Mouse (Mus musculus) myocyte (in vitro differentiated cells): ENCODE data around the gene Asb14. TPM values are rescaled to one million over a fixed set of nuclear protein-coding genes. Genes with fewer than 3 reads are reported as not detected.
A peak's percentile ranks its signal among the peaks of the same experiment; 100 is the strongest.

ENCODE experiments used
- H3K27me3 ChIP-seq: one replicate; pipeline ENCODE4 v1.6.1; 2011; ENCODE audit not compliant: control insufficient read depth, insufficient read depth, insufficient read length
- H3K36me3 ChIP-seq: one replicate; pipeline ENCODE4 v1.6.1; 2011; ENCODE audit not compliant: control insufficient read depth, insufficient read depth
- H3K4me2 ChIP-seq: one replicate; pipeline ENCODE4 v1.6.1; 2011; ENCODE audit warnings: low read depth, control low read depth
- H3K4me3 ChIP-seq: one replicate; pipeline ENCODE4 v1.5.1; 2011; ENCODE audit warnings: mild to moderate bottlenecking, control low read depth, moderate library complexity
- H3K79me2 ChIP-seq: one replicate; pipeline ENCODE4 v1.6.1; 2011; ENCODE audit not compliant: control insufficient read depth, insufficient read depth
- H3ac ChIP-seq: one replicate; pipeline ENCODE4 v1.6.1; 2011; ENCODE audit not compliant: control insufficient read depth, insufficient read length
- CEBPB ChIP-seq: IDR thresholded peaks from 2 replicates; pipeline ENCODE4 v1.6.1; 2011; ENCODE audit warnings: mild to moderate bottlenecking, moderate library complexity; ENCODE audit not compliant: poor library complexity, insufficient read depth, severe bottlenecking
- E2F4 ChIP-seq: IDR thresholded peaks from one replicate; pipeline ENCODE4 v1.6.1; 2011; ENCODE audit warnings: mild to moderate bottlenecking, control low read depth, moderate library complexity; ENCODE audit not compliant: insufficient read depth
- MAX ChIP-seq: IDR thresholded peaks from one replicate; pipeline ENCODE4 v1.6.1; 2011; ENCODE audit warnings: low read depth, mild to moderate bottlenecking, control low read depth
- MYOD1 ChIP-seq, 3 experiments: IDR thresholded peaks; one replicate each; pipeline ENCODE4 v1.6.1; 2011; ENCODE audit warnings: control low read depth in 2 of 3, low read depth in 2 of 3, mild to moderate bottlenecking in 2 of 3, moderate library complexity in 1 of 3; ENCODE audit not compliant: insufficient read length in 2 of 3, control insufficient read depth in 1 of 3
- MYOG ChIP-seq, 3 experiments: IDR thresholded peaks; one replicate each; pipeline ENCODE4 v1.6.1; 2011; ENCODE audit warnings: control low read depth in 2 of 3, low read depth in 2 of 3, mild to moderate bottlenecking in 2 of 3; ENCODE audit not compliant: insufficient read length in 2 of 3, control insufficient read depth in 1 of 3, insufficient read depth in 1 of 3
- POLR2A ChIP-seq: IDR thresholded peaks from one replicate; pipeline ENCODE4 v1.6.1; 2011; ENCODE audit warnings: low read depth, mild to moderate bottlenecking, control low read depth, moderate library complexity; ENCODE audit not compliant: insufficient read length
- POLR2AphosphoS2 ChIP-seq: IDR thresholded peaks from one replicate; pipeline ENCODE4 v1.6.1; 2011; ENCODE audit warnings: low read depth, control low read depth; ENCODE audit not compliant: insufficient read length
- REST ChIP-seq: IDR thresholded peaks from one replicate; pipeline ENCODE4 v1.6.1; 2011; ENCODE audit warnings: mild to moderate bottlenecking, control low read depth, moderate library complexity; ENCODE audit not compliant: insufficient read depth, insufficient read length
- SRF ChIP-seq: IDR thresholded peaks from one replicate; pipeline ENCODE4 v1.6.1; 2011; ENCODE audit warnings: low read depth; ENCODE audit not compliant: control insufficient read depth, insufficient read length
- TCF12 ChIP-seq: IDR thresholded peaks from one replicate; pipeline ENCODE4 v1.6.1; 2011; ENCODE audit warnings: mild to moderate bottlenecking, control low read depth; ENCODE audit not compliant: poor library complexity, insufficient read depth, severe bottlenecking
- TCF3 ChIP-seq: IDR thresholded peaks from one replicate; pipeline ENCODE4 v1.6.1; 2011; ENCODE audit warnings: low read depth, control low read depth; ENCODE audit not compliant: insufficient read length
- USF1 ChIP-seq: IDR thresholded peaks from one replicate; pipeline ENCODE4 v1.6.1; 2011; ENCODE audit warnings: low read depth, mild to moderate bottlenecking, control low read depth, moderate library complexity
- polyA plus RNA-seq: library from polyadenylated mRNA; unstranded; fragments of >200 nt; fragmentation: generic; extraction: Trizol; gene quantifications from one replicate; pipeline ENCODE4 v1.2.1, GENCODE M21; 2012; ENCODE audit warnings: missing spikeins

Asb14 gene
- 0.66 TPM for polyA plus RNA-seq

- H3K79me2 ChIP-seq = no peaks in the 10 kb centered on the region
- H3K4me2 ChIP-seq = peak within 1 kb of the TSS; percentile 24
- H3ac ChIP-seq = no peak within 1 kb of the TSS
- peaks cover 30% of the 10 kb centered on the region for H3K27me3 ChIP-seq
- H3K4me3 ChIP-seq = no peak within 1 kb of the TSS
- no peaks in the 10 kb centered on the region for H3K36me3 ChIP-seq
- no peak for TF ChIP-seq MAX
- TF ChIP-seq MYOG (IDR thresholded peaks at IDR 0.05; ENCODE audit: control insufficient read depth in 1 of 3, insufficient read depth in 1 of 3, insufficient read length in 2 of 3, low read depth in 2 of 3) = no peak
- no peak for TF ChIP-seq POLR2AphosphoS2
- no peak for TF ChIP-seq CEBPB
- no peak for TF ChIP-seq TCF3
- TF ChIP-seq REST = no peak
Measured at GRCm38 (mm10) chr14:26894392-26894791, at the start of gene Asb14. Gene Asb14, plus strand, starts transcription at chr14:26894557.

GRCm38 (mm10) chr14:26853053-26853452, 41.3 kb upstream of the Asb14 start:
- H3K4me2 ChIP-seq = no peak overlapping the region
- no peak overlapping the region for H3ac ChIP-seq
- TF ChIP-seq CEBPB = no peak
- TF ChIP-seq POLR2AphosphoS2 = no peak
- no peak for TF ChIP-seq MYOG (IDR thresholded peaks at IDR 0.05; ENCODE audit: control insufficient read depth in 1 of 3, insufficient read depth in 1 of 3, insufficient read length in 2 of 3, low read depth in 2 of 3)
- TF ChIP-seq E2F4 = no peak
- TF ChIP-seq USF1 = no peak
- TF ChIP-seq SRF = no peak
- H3K4me3 ChIP-seq = no peak overlapping the region
- peaks cover 8% of the 10 kb centered on the region for H3K27me3 ChIP-seq
- no peaks in the 10 kb centered on the region for H3K36me3 ChIP-seq
- H3K79me2 ChIP-seq = no peaks in the 10 kb centered on the region

GRCm38 (mm10) chr14:26854066-26854465, 40.3 kb upstream of the Asb14 start:
- Histone ChIP-seq H3K36me3 (no peaks in the 10 kb centered on the region), H3K4me3 (no peak overlapping the region), H3ac (no peak overlapping the region), H3K4me2 (no peak overlapping the region), H3K27me3 (peaks cover 8% of the 10 kb centered on the region), H3K79me2 (no peaks in the 10 kb centered on the region)
- TF ChIP-seq TCF3 (no peak), CEBPB (no peak), REST (no peak), MAX (no peak)

- Histone ChIP-seq H3K79me2 (no peaks in the 10 kb centered on the region), H3K27me3 (peaks cover 20% of the 10 kb centered on the region), H3K36me3 (no peaks in the 10 kb centered on the region), H3K4me2 (no peak overlapping the region), H3K4me3 (no peak overlapping the region), H3ac (no peak overlapping the region)
- TF ChIP-seq E2F4 = no peak
- TF ChIP-seq POLR2A = no peak
- TF ChIP-seq REST = no peak
- no peak for TF ChIP-seq MAX
- TF ChIP-seq TCF3 = no peak
- no peak for TF ChIP-seq CEBPB
- no peak for TF ChIP-seq POLR2AphosphoS2
- no peak for TF ChIP-seq USF1
- no peak for TF ChIP-seq MYOD1 (IDR thresholded peaks at IDR 0.05; ENCODE audit: control insufficient read depth in 1 of 3, insufficient read length in 2 of 3, low read depth in 2 of 3)
- TF ChIP-seq SRF = no peak
- no peak for TF ChIP-seq MYOG (IDR thresholded peaks at IDR 0.05; ENCODE audit: control insufficient read depth in 1 of 3, insufficient read depth in 1 of 3, insufficient read length in 2 of 3, low read depth in 2 of 3)
- TF ChIP-seq TCF12 = no peak
Measured at GRCm38 (mm10) chr14:26858364-26858763, 36.0 kb upstream of the Asb14 start.

GRCm38 (mm10) chr14:26859024-26859423, 35.3 kb upstream of the Asb14 start:
- Histone ChIP-seq H3K27me3 (peaks cover 20% of the 10 kb centered on the region), H3K36me3 (no peaks in the 10 kb centered on the region), H3K4me3 (no peak overlapping the region), H3ac (no peak overlapping the region), H3K4me2 (no peak overlapping the region), H3K79me2 (no peaks in the 10 kb centered on the region)
- TF ChIP-seq REST = no peak
- TF ChIP-seq E2F4 = no peak
- TF ChIP-seq TCF12 = no peak
- no peak for TF ChIP-seq USF1
- TF ChIP-seq POLR2AphosphoS2 = no peak
- no peak for TF ChIP-seq TCF3
- TF ChIP-seq SRF = no peak
- TF ChIP-seq POLR2A = no peak
- TF ChIP-seq MYOD1 (IDR thresholded peaks at IDR 0.05; ENCODE audit: control insufficient read depth in 1 of 3, insufficient read length in 2 of 3, low read depth in 2 of 3) = no peak
- TF ChIP-seq MYOG (IDR thresholded peaks at IDR 0.05; ENCODE audit: control insufficient read depth in 1 of 3, insufficient read depth in 1 of 3, insufficient read length in 2 of 3, low read depth in 2 of 3) = no peak
- no peak for TF ChIP-seq MAX
- TF ChIP-seq CEBPB = no peak
